In the genomic region with DNA sequence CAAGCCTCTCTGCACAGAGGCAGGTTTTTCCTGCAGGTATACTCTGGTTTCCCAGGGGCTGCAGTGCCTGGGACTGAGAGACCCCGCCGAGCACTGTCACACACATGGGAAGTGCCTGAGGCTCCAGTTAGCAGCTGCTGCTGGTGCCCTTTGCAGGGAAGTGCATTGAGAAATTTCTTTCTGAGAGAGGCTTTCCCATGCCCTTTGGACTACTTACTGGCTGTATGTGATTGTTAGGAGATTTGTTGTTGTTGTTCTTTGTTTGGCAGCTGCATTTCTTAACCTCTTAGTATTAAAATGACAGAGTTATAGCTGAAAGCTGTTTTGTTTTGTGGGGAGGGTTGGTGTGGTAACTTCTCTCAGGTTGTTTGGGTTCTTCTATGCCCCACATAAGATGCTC, we compare ENCODE assay signal across 19 mouse cellular contexts. TPM values are rescaled to one million over a fixed set of nuclear protein-coding genes. Genes with fewer than 3 reads are reported as not detected.
"Had no signal": no experiment of that assay in that cellular context is flagged by ENCODE, and none has a peak within 500 bp of the region (broad histone marks: within the 10 kb centered on the region; RNA-seq: fewer than 3 reads in every experiment).

No protein-coding gene starts in this region.

- H3K36me3 ChIP-seq: neural tube, embryonic 13.5 days; neural tube, embryonic 15.5 days; stomach, embryonic 15.5 days had no signal

- DNase-seq: retina, postnatal 1 day; right cerebral cortex, adult 18-20 months; right cerebral cortex, postnatal 14 days; right cerebral cortex, postnatal 25 days; right cerebral cortex, postnatal 4 days; spleen, adult 18-20 months; thymus, adult 18-20 months; thymus, adult 2 months; thymus, postnatal 14 days; thymus, postnatal 25 days; thymus, postnatal 36 days; thymus, postnatal 4 days had no signal

- H3K9ac ChIP-seq: neural tube, embryonic 13.5 days; neural tube, embryonic 15.5 days; stomach, embryonic 15.5 days had no signal

- H3K4me3 ChIP-seq: neural tube, embryonic 13.5 days; neural tube, embryonic 15.5 days; stomach, embryonic 15.5 days had no signal

- H3K27ac ChIP-seq: neural tube, embryonic 13.5 days; neural tube, embryonic 15.5 days; stomach, embryonic 15.5 days; stomach, postnatal 0 days had no signal

- H3K27me3 ChIP-seq: neural tube, embryonic 13.5 days; neural tube, embryonic 15.5 days; stomach, embryonic 15.5 days had no signal

RNA-seq across cellular contexts. Expression of a gene that starts 31.3 kb away (rescaled TPM):
- total RNA-seq: neutrophil, adult 5-6 weeks had no signal

RNA-seq across cellular contexts. Expression of a gene that starts 38.3 kb away (rescaled TPM):
- total RNA-seq: neutrophil, adult 5-6 weeks had no signal
- polyA plus RNA-seq: neural tube, embryonic 13.5 days; neural tube, embryonic 14.5 days; neural tube, embryonic 15.5 days; urinary bladder, adult 2 months had no signal

RNA-seq across cellular contexts. Expression of a gene that starts 48.4 kb away (rescaled TPM):
- total RNA-seq: neutrophil, adult 5-6 weeks had no signal
